Comparison of ENCODE assay signal across 8 mouse cellular contexts in the genomic region with DNA sequence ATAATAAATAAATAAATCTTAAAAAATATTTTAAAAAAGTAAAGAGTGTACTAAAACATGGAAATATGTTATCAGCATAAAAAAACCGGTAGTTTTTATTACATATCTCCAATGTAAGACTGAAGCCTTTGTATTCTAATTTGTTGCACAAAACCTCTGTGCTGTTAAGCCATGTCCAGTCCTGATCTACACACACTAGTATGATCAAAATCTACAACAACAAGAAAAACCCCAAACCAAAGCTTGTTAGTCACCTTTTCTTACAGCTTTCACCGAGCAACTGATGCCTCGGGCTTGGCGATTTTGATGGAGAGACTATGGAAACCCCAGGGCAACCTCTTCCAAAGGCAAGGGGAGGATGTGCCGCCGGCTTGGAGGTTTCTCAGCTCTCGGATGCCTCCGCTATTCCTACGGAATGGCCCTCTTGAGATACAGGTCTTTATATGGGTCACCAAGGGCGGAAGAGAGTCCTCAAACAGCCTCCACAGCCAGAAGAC. TPM values are rescaled to one million over a fixed set of nuclear protein-coding genes. Genes with fewer than 3 reads are reported as not detected.
DNase-seq lines count a peak whose midpoint lies in the region; ATAC-seq and TF ChIP-seq lines count a peak whose summit lies in the region.

No protein-coding gene starts in this region.

- under 1% methylated on average over 10 of the region's 10 CpGs for WGBS in lung, embryonic 16.5 days
- WGBS in forebrain, embryonic 10.5 days, result under 1% methylated on average over 10 of the region's 10 CpGs
- 1% methylated on average over 10 of the region's 10 CpGs for WGBS in limb, embryonic 14.5 days
- WGBS in small intestine, adult 2 months, result 2% methylated on average over 10 of the region's 10 CpGs

- no peaks in the 10 kb centered on the region for H3K9me3 ChIP-seq in lung, embryonic 16.5 days (ENCODE audit: control insufficient read depth, low read length)
- no peaks in the 10 kb centered on the region for H3K9me3 ChIP-seq in forebrain, embryonic 10.5 days
- H3K9me3 ChIP-seq in limb, embryonic 14.5 days (ENCODE audit: control insufficient read depth, low read length), result no peaks in the 10 kb centered on the region

- H3K4me1 ChIP-seq in lung, embryonic 16.5 days (replicated peaks; ENCODE audit: control insufficient read depth, insufficient read depth, low read length), result peaks cover 9% of the 10 kb centered on the region
- H3K4me1 ChIP-seq in forebrain, embryonic 10.5 days, result peaks cover 18% of the 10 kb centered on the region
- H3K4me1 ChIP-seq in limb, embryonic 14.5 days (ENCODE audit: control insufficient read depth, insufficient read depth, low read length), result peaks cover 5% of the 10 kb centered on the region
- peaks cover 4% of the 10 kb centered on the region; the same call in 1 of the 2 replicates for H3K4me1 ChIP-seq in small intestine, adult 2 months (ENCODE audit: control insufficient read depth, insufficient read depth, insufficient read length, low read length)

- H3K4me2 ChIP-seq in lung, embryonic 16.5 days (ENCODE audit: low read depth, low read length), result peak overlapping the region; percentile 63
- peak overlapping the region; percentile 69 for H3K4me2 ChIP-seq in limb, embryonic 14.5 days (replicated peaks; ENCODE audit: low read depth, low read length, severe bottlenecking)

- H3K9ac ChIP-seq in lung, embryonic 16.5 days (ENCODE audit: low read length), result peak overlapping the region; percentile 94
- peak overlapping the region; percentile 86 for H3K9ac ChIP-seq in limb, embryonic 14.5 days (ENCODE audit: low read depth, low read length, severe bottlenecking)

- peaks cover 22% of the 10 kb centered on the region for H3K36me3 ChIP-seq in lung, embryonic 16.5 days (ENCODE audit: control insufficient read depth, insufficient read depth, low read length)
- H3K36me3 ChIP-seq in forebrain, embryonic 10.5 days (replicated peaks), result peaks cover 40% of the 10 kb centered on the region
- H3K36me3 ChIP-seq in limb, embryonic 14.5 days (ENCODE audit: control insufficient read depth, insufficient read depth, low read length), result peaks cover 27% of the 10 kb centered on the region
- H3K36me3 ChIP-seq in small intestine, adult 2 months (ENCODE audit: control insufficient read depth, insufficient read depth, low read length), result peaks cover 15% of the 10 kb centered on the region

- no peak for DNase-seq in lung, postnatal 36 days
- no peak for DNase-seq in forebrain, embryonic 10.5 days (ENCODE audit: extremely low spot score, low spot score)
- DNase-seq in limb, embryonic 14.5 days (ENCODE audit: low spot score), result no peak
- DNase-seq in thymus, postnatal 36 days, result no peak
- DNase-seq in left cerebral cortex, adult 18-20 months (ENCODE audit: low spot score in 2 of 2), result no peak
- no peak for DNase-seq in kidney, adult 18-20 months

- H3K4me3 ChIP-seq in lung, embryonic 16.5 days (ENCODE audit: low read length), result peak overlapping the region; percentile 71
- H3K4me3 ChIP-seq in forebrain, embryonic 10.5 days, result peak overlapping the region; percentile 87
- H3K4me3 ChIP-seq in limb, embryonic 14.5 days (replicated peaks; ENCODE audit: low read length), result peak overlapping the region; percentile 87
- peak overlapping the region; percentile 76 for H3K4me3 ChIP-seq in small intestine, adult 2 months (ENCODE audit: low read depth, low read length)

- peak overlapping the region; percentile 63; the same call in 1 of the 2 replicates for H3K27ac ChIP-seq in lung, embryonic 16.5 days (ENCODE audit: low read length)
- H3K27ac ChIP-seq in forebrain, embryonic 10.5 days, result peak overlapping the region; percentile 94
- H3K27ac ChIP-seq in limb, embryonic 14.5 days (replicated peaks; ENCODE audit: low read depth, low read length), result peak overlapping the region; percentile 50
- H3K27ac ChIP-seq in small intestine, adult 2 months (ENCODE audit: insufficient read depth, low read depth, low read length), result peak overlapping the region; percentile 12; the same call in 1 of the 2 replicates

- no peak for TF ChIP-seq POLR2A in limb, embryonic 14.5 days (IDR thresholded peaks at IDR 0.05; ENCODE audit: borderline replicate concordance, extremely low read depth, insufficient read depth, insufficient read length)
- no peak for TF ChIP-seq POLR2A in small intestine, adult 2 months (IDR thresholded peaks at IDR 0.05; ENCODE audit: low read depth, low read length)

- no peaks in the 10 kb centered on the region for H3K27me3 ChIP-seq in lung, embryonic 16.5 days (ENCODE audit: control insufficient read depth, insufficient read depth, low read depth, low read length)
- no peaks in the 10 kb centered on the region for H3K27me3 ChIP-seq in forebrain, embryonic 10.5 days (ENCODE audit: poor library complexity, severe bottlenecking)
- no peaks in the 10 kb centered on the region for H3K27me3 ChIP-seq in limb, embryonic 14.5 days (ENCODE audit: control insufficient read depth, insufficient read depth, low read length)
- no peaks in the 10 kb centered on the region for H3K27me3 ChIP-seq in small intestine, adult 2 months (ENCODE audit: control insufficient read depth, insufficient read depth, low read length)

- no peak for TF ChIP-seq CTCF in small intestine, adult 2 months (IDR thresholded peaks at IDR 0.05; ENCODE audit: extremely low read depth, insufficient read length, insufficient replicate concordance, low read depth, low read length)

- peak; percentile 59 for ATAC-seq in lung, embryonic 16.5 days (ENCODE audit: low read depth)
- ATAC-seq in limb, embryonic 14.5 days (ENCODE audit: low FRiP score, low read depth), result peak; percentile 42

RNA-seq across cellular contexts. Expression of a gene that starts 0.3 kb away (rescaled TPM):
- 96.3 and 103 TPM in 2 replicates for polyA plus RNA-seq in lung, embryonic 16.5 days (2015; fragmentation: Nextera tagmentation; extraction: Ambion mirVana)
- 50.1 and 53.0 TPM in 2 replicates for polyA plus RNA-seq in forebrain, embryonic 10.5 days (2016; fragmentation: Nextera tagmentation; extraction: Ambion mirVana)
- polyA plus RNA-seq in limb, embryonic 14.5 days (2012; rRNA removed), result 43.9 and 49.2 TPM in 2 replicates
- 86.2 and 86.4 TPM in 2 replicates for polyA plus RNA-seq in limb, embryonic 14.5 days (2014; fragmentation: Nextera tagmentation; extraction: Ambion mirVana)
- 5.0 and 11.6 TPM in 2 replicates for polyA plus RNA-seq in small intestine, adult 2 months (2012; rRNA removed)
- 10 to 100 TPM; 17.8 to 19.2 TPM for total RNA-seq in left cerebral cortex, adult 18-20 months (2021)

RNA-seq across cellular contexts. Expression of a gene that starts 0.4 kb away (rescaled TPM):
- polyA plus RNA-seq in lung, embryonic 16.5 days (2015; fragmentation: Nextera tagmentation; extraction: Ambion mirVana), result 37.6 and 38.8 TPM in 2 replicates
- polyA plus RNA-seq in forebrain, embryonic 10.5 days (2016; fragmentation: Nextera tagmentation; extraction: Ambion mirVana), result 43.4 and 44.9 TPM in 2 replicates
- 17.1 and 21.3 TPM in 2 replicates for polyA plus RNA-seq in limb, embryonic 14.5 days (2012; rRNA removed)
- 34.7 and 36.3 TPM in 2 replicates for polyA plus RNA-seq in limb, embryonic 14.5 days (2014; fragmentation: Nextera tagmentation; extraction: Ambion mirVana)
- polyA plus RNA-seq in small intestine, adult 2 months (2012; rRNA removed), result 1.7 and 3.3 TPM in 2 replicates
- 10 to 100 TPM; 31.7 to 32.3 TPM for total RNA-seq in left cerebral cortex, adult 18-20 months (2021)

RNA-seq across cellular contexts. Expression of a gene that starts 40.0 kb away (rescaled TPM):
- polyA plus RNA-seq in lung, embryonic 16.5 days (2015; fragmentation: Nextera tagmentation; extraction: Ambion mirVana), result 0.06 and 0.13 TPM in 2 replicates
- polyA plus RNA-seq in forebrain, embryonic 10.5 days (2016; fragmentation: Nextera tagmentation; extraction: Ambion mirVana), result 0.11 TPM in 1 of 2 replicates, not detected in the other
- polyA plus RNA-seq in limb, embryonic 14.5 days (2012; rRNA removed), result 0.38 and 0.46 TPM in 2 replicates
- 0.17 and 0.19 TPM in 2 replicates for polyA plus RNA-seq in limb, embryonic 14.5 days (2014; fragmentation: Nextera tagmentation; extraction: Ambion mirVana)
- polyA plus RNA-seq in small intestine, adult 2 months (2012; rRNA removed), result 4.0 and 12.8 TPM in 2 replicates
- under 1 TPM in 1 of 2 experiments, not detected in 1; 0.26 TPM for total RNA-seq in left cerebral cortex, adult 18-20 months (2021)

Comparison
In these comparisons a context has a peak if more than half of its experiments do, and no peak if none do; other contexts are left out.
1. H3K27ac ChIP-seq: peak in every context shown above with its lines; median percentile 94 in forebrain, embryonic 10.5 days; 63 in lung, embryonic 16.5 days; 50 in limb, embryonic 14.5 days; 12 in small intestine, adult 2 months.